Mouse (Mus musculus): Measurements from ENCODE around the gene Chrdl1.

The Chrdl1 gene

GRCm38 (mm10) chrX:143393791-143394369, at the start of gene Chrdl1:
TSS of gene Chrdl1 (minus strand) at chrX:143394262.
- no peak for DNase-seq (ENCODE audit: low spot score)

GRCm38 (mm10) chrX:143442638-143443037, 48.6 kb upstream of the Chrdl1 start:
- no peak for DNase-seq (ENCODE audit: low spot score)

- DNase-seq (ENCODE audit: low spot score), result no peak
Observed at GRCm38 (mm10) chrX:143404601-143405000, 10.5 kb upstream of the Chrdl1 start.

- DNase-seq (ENCODE audit: low spot score), result no peak
Observed at GRCm38 (mm10) chrX:143366256-143366959, 27.7 kb downstream of the Chrdl1 start.

- no peak for DNase-seq (ENCODE audit: low spot score)
Observed at GRCm38 (mm10) chrX:143347227-143347626, 46.8 kb downstream of the Chrdl1 start.

- no peak for DNase-seq (ENCODE audit: low spot score)
Observed at GRCm38 (mm10) chrX:143346739-143347138, 47.3 kb downstream of the Chrdl1 start.

- DNase-seq (ENCODE audit: low spot score), result no peak
Observed at GRCm38 (mm10) chrX:143344509-143345495, 49.3 kb downstream of the Chrdl1 start.

GRCm38 (mm10) chrX:143338156-143338555, 55.9 kb downstream of the Chrdl1 start:
- DNase-seq (ENCODE audit: low spot score), result no peak

GRCm38 (mm10) chrX:143337561-143337960, 56.5 kb downstream of the Chrdl1 start:
- DNase-seq (ENCODE audit: low spot score), result no peak

- no peak for DNase-seq (ENCODE audit: low spot score)
Observed at GRCm38 (mm10) chrX:143336661-143337060, 57.4 kb downstream of the Chrdl1 start.

- DNase-seq (ENCODE audit: low spot score), result no peak
Observed at GRCm38 (mm10) chrX:143335846-143336245, 58.2 kb downstream of the Chrdl1 start.

GRCm38 (mm10) chrX:143313166-143313565, 80.9 kb downstream of the Chrdl1 start:
- DNase-seq (ENCODE audit: low spot score), result no peak

- no peak for DNase-seq (ENCODE audit: low spot score)
Observed at GRCm38 (mm10) chrX:143294726-143295125, 99.3 kb downstream of the Chrdl1 start.

GRCm38 (mm10) chrX:143275202-143275601, 118.9 kb downstream of the Chrdl1 start:
- DNase-seq (ENCODE audit: low spot score), result no peak

- no peak for DNase-seq (ENCODE audit: low spot score)
Observed at GRCm38 (mm10) chrX:143250709-143251108, 143.4 kb downstream of the Chrdl1 start.
